Mouse (Mus musculus) liver, adult 2 months (tissue): Measurements from ENCODE around the gene Tmem167.

Source experiments
- CTCF ChIP-seq: fragments of 200-500 bp; IDR thresholded peaks from 2 replicates; pipeline ENCODE4 v1.5.1; 2011; ENCODE audit warnings: low read depth, low read length, control low read depth
- POLR2A ChIP-seq: fragments of 200-500 bp; IDR thresholded peaks from 2 replicates; pipeline ENCODE4 v1.6.1; 2011; ENCODE audit warnings: low read length, control low read depth; ENCODE audit not compliant: insufficient read depth; ENCODE audit errors: extremely low read depth

GRCm38 (mm10) chr13:90141681-90142080, 52.8 kb downstream of the Tmem167 start:
- TF ChIP-seq POLR2A (no peak), CTCF (no peak)
